In genomic region chr13:119378404-119379037, GRCm38 (mm10) we compare ENCODE assay signal across 9 mouse cellular contexts. TPM values are rescaled to one million over a fixed set of nuclear protein-coding genes. Genes with fewer than 3 reads are reported as not detected.
DNase-seq lines count a peak whose midpoint lies in the region; ATAC-seq and TF ChIP-seq lines count a peak whose summit lies in the region.
"Had no signal": no experiment of that assay in that cellular context is flagged by ENCODE, and none has a peak within 500 bp of the region (broad histone marks: within the 10 kb centered on the region; RNA-seq: fewer than 3 reads in every experiment).

No protein-coding gene starts in this region.

- H3K9me3 ChIP-seq in heart, embryonic 10.5 days, result no peaks in the 10 kb centered on the region
- H3K9me3 ChIP-seq in midbrain, embryonic 14.5 days (ENCODE audit: control insufficient read depth, low read length), result no peaks in the 10 kb centered on the region
- H3K9me3 ChIP-seq: neural tube, embryonic 13.5 days had no signal

- no peaks in the 10 kb centered on the region; the same call in none of the 2 replicates for H3K36me3 ChIP-seq in heart, adult 2 months (ENCODE audit: control insufficient read depth, insufficient read depth, low read length)
- H3K36me3 ChIP-seq in heart, embryonic 10.5 days, result peaks cover 53% of the 10 kb centered on the region
- peaks cover 40% of the 10 kb centered on the region for H3K36me3 ChIP-seq in midbrain, embryonic 14.5 days (ENCODE audit: control insufficient read depth, insufficient read depth, low read length)

- no peak for TF ChIP-seq EP300 in heart, adult 2 months (IDR thresholded peaks at IDR 0.05; ENCODE audit: insufficient read depth, low read depth, low read length)

- no peaks in the 10 kb centered on the region for H3K4me1 ChIP-seq in heart, adult 2 months (ENCODE audit: control insufficient read depth, insufficient read depth, low read length)
- no peaks in the 10 kb centered on the region for H3K4me1 ChIP-seq in heart, embryonic 10.5 days
- H3K4me1 ChIP-seq in midbrain, embryonic 14.5 days (ENCODE audit: control insufficient read depth, insufficient read depth, low read length), result no peaks in the 10 kb centered on the region
- H3K4me1 ChIP-seq: neural tube, embryonic 13.5 days had no signal

- WGBS in heart, adult 2 months, result 49% methylated on average over 5 of the region's 5 CpGs
- 44% methylated on average over 5 of the region's 5 CpGs for WGBS in heart, embryonic 10.5 days
- WGBS in midbrain, embryonic 14.5 days, result 51% methylated on average over 5 of the region's 5 CpGs

- intact Hi-C loops in heart, adult 2 months (cut with DNase I), result loop anchor here (5.0 kb wide), 2 partner anchors 96 to 976 kb away; no protein-coding TSS in a partner anchor
- intact Hi-C loops in left cerebral cortex, postnatal 4 days (cut with DNase I), result loop anchor here (5.0 kb wide), 1 partner anchor 976 kb away; no protein-coding TSS in a partner anchor

- no peaks in the 10 kb centered on the region for H3K27me3 ChIP-seq in heart, adult 2 months (ENCODE audit: control insufficient read depth, insufficient read depth, low read length)
- no peaks in the 10 kb centered on the region for H3K27me3 ChIP-seq in heart, embryonic 10.5 days (ENCODE audit: insufficient read depth, poor library complexity, severe bottlenecking)
- H3K27me3 ChIP-seq in midbrain, embryonic 14.5 days (ENCODE audit: control insufficient read depth, insufficient read depth, low read length), result no peaks in the 10 kb centered on the region
- H3K27me3 ChIP-seq: neural tube, embryonic 13.5 days had no signal

- H3K79me2 ChIP-seq in heart, adult 2 months (replicated peaks; ENCODE audit: control insufficient read depth, insufficient read depth, low read length), result no peaks in the 10 kb centered on the region

- peak; percentile 93 for TF ChIP-seq CTCF in heart, adult 2 months (IDR thresholded peaks at IDR 0.05)

- H3K4me3 ChIP-seq in heart, adult 2 months, result no peak overlapping the region
- H3K4me3 ChIP-seq in heart, embryonic 10.5 days, result no peak overlapping the region
- no peak overlapping the region for H3K4me3 ChIP-seq in midbrain, embryonic 14.5 days (replicated peaks; ENCODE audit: low read depth, low read length)
- H3K4me3 ChIP-seq: neural tube, embryonic 13.5 days had no signal

- H3K4me2 ChIP-seq in midbrain, embryonic 14.5 days (ENCODE audit: low read length), result no peak overlapping the region
- H3K4me2 ChIP-seq: neural tube, embryonic 13.5 days had no signal

- DNase-seq in heart, adult 2 months, result peak; percentile 58 to 81
- DNase-seq in heart, embryonic 10.5 days (ENCODE audit: low spot score), result no peak
- peak; percentile 60 for DNase-seq in cerebellum, adult 8-10 months
- DNase-seq in frontal cortex, adult 2 months (ENCODE audit: extremely low spot score in 1 of 2, low spot score in 1 of 2), result peak; percentile 46 to 92
- DNase-seq in kidney, adult 18-20 months, result peak; percentile 84
- DNase-seq in left cerebral cortex, postnatal 4 days, result peak; percentile 76
- peak; percentile 87 for DNase-seq in midbrain, embryonic 14.5 days
- DNase-seq in spleen, postnatal 36 days (ENCODE audit: low spot score in 2 of 2), result peak; percentile 39 to 61

- H3K9ac ChIP-seq in heart, adult 2 months (ENCODE audit: low read depth, low read length), result no peak overlapping the region
- no peak overlapping the region for H3K9ac ChIP-seq in midbrain, embryonic 14.5 days (replicated peaks; ENCODE audit: low read length)
- H3K9ac ChIP-seq: neural tube, embryonic 13.5 days had no signal

- no peak for TF ChIP-seq POLR2A in heart, adult 2 months (IDR thresholded peaks at IDR 0.05; ENCODE audit: insufficient read depth, low read depth, low read length)

- no peak; the same call in 1 of the 2 replicates for ATAC-seq in midbrain, embryonic 14.5 days (ENCODE audit: low FRiP score, low TSS enrichment)

- no peak overlapping the region for H3K27ac ChIP-seq in heart, adult 2 months
- no peak overlapping the region for H3K27ac ChIP-seq in heart, embryonic 10.5 days
- H3K27ac ChIP-seq in midbrain, embryonic 14.5 days (replicated peaks; ENCODE audit: low read depth, low read length), result no peak overlapping the region
- H3K27ac ChIP-seq: neural tube, embryonic 13.5 days had no signal

RNA-seq across cellular contexts. Expression of gene Paip1, which starts 49.9 kb away (rescaled TPM):
- total RNA-seq in heart, adult 2 months (2021), result 100 to 1,000 TPM; 105 to 131 TPM
- 30.3 and 56.6 TPM in 2 replicates for polyA plus RNA-seq in heart, adult 2 months (2012; rRNA removed)
- polyA plus RNA-seq in heart, embryonic 10.5 days (2016; fragmentation: Nextera tagmentation; extraction: Ambion mirVana), result 29.8 and 37.5 TPM in 2 replicates
- 52.7 and 54.7 TPM in 2 replicates for polyA plus RNA-seq in frontal cortex, adult 2 months (2012; rRNA removed)
- 100 to 1,000 TPM; 115 to 124 TPM for total RNA-seq in left cerebral cortex, postnatal 4 days (2021)
- 168 and 207 TPM in 2 replicates for polyA plus RNA-seq in midbrain, embryonic 14.5 days (2014; fragmentation: Nextera tagmentation; extraction: Ambion mirVana)
